Mouse (Mus musculus) spleen, adult 12 weeks (tissue): ENCODE results near the gene Atp6v0a1.

Source experiments
- DNase-seq: peaks from one replicate; pipeline ENCODE4 v3.0.0; 2022; ENCODE audit warnings: low spot score

Gene Atp6v0a1

DNA sequence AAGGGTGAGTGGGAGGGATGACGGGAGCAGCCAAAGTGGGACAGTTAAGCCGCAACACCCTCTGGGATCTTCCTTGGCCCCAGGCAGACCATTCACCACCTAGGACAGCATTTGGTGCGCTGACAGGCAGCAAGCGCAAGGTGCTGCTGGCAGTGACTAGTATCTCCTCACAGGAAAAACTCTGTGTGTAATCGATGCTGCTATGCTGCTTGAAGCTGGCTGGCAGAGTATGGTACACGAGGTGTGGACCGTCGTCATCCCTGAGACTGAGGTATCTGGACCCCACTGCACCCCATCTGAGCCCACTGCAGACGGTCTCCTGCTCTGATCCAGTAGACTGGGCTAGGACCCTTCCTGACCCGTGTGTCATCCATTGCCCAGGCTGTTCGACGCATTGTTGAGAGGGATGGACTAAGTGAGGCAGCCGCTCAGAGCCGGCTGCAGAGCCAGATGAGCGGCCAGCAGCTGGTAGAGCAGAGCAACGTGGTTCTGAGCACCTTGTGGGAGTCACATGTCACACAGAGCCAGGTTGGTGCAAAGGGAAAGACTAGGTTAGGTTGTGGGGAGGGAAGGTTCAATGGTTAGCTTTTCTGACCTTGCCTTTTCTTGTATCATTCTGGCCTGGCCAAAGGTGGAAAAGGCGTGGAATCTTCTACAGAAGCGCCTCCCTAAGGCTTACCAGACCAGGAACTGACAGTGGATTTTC is 76.5 kb downstream of the Atp6v0a1 start:
- DNase-seq = no peak

DNA sequence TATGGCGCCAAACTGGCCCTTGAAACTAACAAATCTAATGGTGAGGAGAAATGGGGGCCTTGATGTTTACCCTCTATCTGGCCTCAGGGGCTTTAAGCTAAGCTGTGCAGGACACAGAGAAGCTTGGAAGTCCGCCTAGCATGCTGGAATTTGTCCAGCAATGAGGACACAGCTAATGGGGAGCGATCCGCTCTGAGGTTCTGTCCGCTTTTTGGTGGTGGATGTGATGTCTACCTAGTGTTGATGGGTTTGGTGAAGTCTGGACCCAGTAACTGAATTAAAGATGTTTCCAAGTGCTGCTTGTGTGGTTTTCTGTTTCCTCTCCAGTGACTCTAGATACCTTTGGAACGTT is 77.0 kb downstream of the Atp6v0a1 start:
- no peak for DNase-seq

DNA sequence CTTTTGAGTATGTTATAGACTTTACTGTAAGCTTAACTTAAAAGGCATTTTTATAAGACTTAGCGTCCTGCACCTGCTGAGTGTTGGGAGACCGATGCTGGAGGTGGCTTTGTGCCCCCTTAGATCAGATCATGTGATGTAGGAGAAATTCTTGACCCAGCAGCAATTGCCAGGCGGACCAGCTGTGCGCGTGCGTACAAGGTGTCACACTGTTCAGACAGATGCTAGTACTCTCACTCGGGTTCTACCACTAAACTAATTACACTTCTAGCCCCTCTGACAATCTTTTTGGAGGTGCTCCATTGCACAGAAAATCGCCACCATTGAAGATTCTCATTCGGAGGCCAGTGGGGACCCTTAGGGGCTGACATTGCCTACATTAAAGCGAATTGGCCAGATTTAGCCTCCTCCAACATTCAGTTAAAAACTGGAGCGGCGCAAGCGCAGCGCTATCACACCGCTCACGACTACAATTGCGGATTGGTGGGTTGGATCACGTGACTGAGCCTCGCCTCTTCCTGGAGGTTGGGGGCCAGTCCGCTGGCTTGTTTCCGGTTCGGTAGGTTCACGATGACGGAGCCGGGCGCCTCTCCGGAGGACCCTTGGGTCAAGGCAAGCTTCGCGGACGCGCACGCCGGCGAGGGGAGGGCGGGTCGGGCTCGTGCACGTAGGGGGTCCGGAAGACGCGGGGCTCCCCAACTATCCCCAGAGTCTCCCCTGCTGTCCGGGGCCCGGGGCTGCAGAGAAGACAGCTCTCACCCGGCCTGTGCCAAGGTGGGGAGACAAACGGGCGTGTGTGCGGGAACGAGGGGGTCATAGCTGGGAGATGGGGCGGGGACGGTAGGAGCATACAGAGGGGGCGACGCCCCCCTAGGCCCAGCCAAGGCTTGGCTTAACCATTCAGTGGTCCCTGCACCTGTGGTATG is 77.8 kb downstream of the Atp6v0a1 start, which contains the start of gene Mlx:
TSS of gene Mlx (plus strand) at position 522 of the 926 bp plus-strand sequence.
- peak; percentile 80 for DNase-seq

DNA sequence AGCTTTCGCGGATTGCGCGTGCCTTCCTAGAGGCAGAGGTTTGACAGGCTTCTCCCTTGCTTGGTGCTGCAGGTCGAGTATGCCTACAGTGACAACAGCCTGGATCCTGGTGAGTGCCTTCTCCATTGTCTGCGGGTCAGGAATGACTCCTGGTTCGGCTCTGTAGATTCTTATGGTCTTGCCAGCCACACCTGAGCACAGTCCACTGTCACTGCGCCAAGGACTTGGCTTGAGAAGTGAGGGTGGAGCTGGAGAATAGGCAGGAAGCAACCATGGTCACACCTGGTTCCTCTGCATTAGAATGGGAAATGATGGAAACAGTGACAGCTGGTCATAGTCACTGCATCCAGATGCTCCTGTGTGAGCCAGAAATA is 78.4 kb downstream of the Atp6v0a1 start:
- no peak for DNase-seq

DNA sequence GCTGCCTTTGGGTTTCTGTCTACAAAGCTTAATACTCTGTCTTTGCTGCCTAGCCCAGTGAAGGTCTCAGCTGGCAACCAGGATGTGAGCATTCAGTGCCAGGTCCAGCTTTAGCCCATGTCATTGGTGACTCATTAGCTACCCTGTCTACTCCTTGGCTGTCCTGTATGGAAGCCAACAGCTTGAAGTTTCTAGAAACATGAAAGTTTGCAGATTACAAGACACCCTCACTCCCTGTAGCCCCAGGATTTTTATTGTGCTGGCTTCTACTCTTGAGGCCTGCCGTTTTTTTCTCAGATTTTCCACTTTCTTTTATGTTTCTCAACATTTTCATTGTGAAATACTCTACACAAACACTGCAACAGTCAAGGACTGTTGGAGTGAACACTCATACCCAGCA is 80.7 kb downstream of the Atp6v0a1 start:
- no peak for DNase-seq

DNA sequence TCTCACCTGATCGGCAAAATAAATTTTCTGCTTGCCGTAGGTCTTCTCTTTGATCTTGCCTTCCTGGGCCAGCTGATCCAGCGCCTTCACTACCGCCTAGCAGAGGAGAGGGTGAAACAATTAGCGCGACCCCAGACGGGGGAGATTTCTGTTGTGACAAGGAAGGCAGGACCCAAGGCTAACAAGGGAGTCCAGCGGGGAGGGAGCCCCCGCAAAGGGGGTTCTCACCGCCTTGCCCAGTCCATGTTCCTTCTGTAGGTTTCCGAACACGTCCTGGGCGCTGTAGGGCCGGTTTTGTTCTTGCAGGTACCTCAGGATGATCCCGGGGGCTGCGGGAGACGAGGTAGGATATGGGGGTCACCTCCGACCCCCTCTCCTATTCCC is 85.7 kb downstream of the Atp6v0a1 start:
- DNase-seq = no peak

DNA sequence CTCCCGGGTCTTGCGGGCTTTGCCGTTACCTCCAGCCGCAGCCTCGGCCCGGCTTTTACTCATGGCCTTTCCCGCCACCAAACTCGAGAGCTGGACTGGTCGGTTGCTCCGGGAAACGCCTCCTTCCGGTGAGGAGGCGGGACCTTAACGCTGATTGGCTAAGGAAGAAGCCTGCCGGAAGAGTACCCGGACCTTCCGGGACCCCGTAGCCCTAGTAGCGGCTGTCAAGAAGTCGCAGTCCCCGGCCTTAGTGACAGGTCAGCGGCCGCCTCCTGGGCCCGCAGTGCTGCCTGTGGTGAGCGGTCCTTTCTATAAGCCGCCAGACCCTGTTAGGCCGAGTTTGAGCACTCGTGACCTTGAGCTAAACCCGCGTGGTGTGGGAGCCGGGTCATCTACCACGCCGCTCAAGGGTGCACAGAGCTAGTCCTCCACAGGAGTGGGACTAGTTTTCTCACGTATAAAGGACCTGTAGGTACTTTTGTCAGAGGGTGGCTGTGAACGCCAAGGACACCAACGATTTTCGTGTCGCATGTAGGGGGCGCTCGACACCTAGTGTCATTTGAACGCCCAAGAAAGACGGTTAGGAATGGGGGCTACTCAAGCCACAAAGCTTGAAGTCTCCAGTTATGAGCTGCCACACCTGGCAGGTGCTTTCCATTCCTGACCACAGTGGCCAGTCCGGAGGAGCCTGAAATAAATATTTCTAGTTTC is 86.2 kb downstream of the Atp6v0a1 start, which contains the start of gene Psmc3ip:
TSS of gene Psmc3ip (minus strand) at position 123 of the 711 bp plus-strand sequence.
- DNase-seq = peak; percentile 89

DNA sequence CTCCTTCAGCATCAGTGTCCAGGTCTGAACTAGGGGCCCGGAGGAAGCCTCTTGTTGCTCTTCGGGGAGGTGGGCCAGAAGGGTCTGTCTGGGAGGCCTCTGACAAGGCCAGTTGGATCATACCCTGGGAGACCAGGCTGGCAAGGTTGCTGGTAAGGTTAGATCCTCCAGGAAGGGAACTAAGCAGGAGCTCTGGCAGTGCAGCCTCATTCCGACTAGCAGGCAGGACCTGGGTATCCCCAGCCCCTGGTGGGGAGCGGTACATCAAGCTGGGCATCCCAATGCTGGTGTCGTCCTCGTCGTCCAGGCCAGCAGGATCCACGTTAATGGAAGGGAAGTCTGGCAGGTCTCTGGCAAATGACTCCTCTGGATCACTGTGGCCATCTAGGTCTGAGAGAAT is 89.0 kb downstream of the Atp6v0a1 start:
- DNase-seq = no peak

DNA sequence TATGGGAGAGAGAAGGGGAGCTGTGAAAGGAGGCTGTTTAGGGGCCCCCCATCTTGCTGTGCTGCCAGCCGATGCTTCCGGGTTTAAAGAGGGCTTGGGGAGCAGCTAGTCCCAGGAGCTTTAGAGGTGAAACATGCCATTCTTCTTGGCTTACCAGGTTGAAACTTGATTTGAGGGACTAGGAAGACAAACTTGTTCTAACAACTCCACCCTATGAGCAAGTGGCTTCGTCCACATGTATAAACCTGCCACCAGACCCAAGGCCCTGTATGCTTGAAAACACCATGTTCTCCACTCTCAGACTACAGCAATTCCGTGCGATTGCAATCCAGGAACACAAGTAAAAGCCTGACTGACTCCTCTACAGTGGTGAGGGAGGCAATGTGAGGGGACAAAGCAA is 93.8 kb downstream of the Atp6v0a1 start:
- no peak for DNase-seq

DNA sequence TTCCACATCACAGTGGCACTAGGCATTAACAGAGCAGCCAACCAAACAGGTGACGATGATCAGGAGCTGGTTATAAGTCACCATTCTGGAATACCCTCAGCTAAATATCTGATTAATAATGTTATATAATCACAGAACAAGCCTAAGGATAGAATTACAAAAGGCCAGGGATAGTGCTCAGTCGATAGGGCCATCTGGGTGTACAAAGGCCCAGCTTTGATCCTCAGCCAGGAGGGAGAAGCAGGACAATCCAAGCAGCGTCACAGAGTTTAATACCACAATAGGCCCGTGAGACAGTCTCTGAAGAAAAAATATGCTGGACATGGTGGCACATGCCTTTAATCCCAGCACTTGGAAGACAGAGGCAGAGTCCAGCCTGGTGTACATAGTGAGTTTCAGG is 100.1 kb downstream of the Atp6v0a1 start:
- no peak for DNase-seq

DNA sequence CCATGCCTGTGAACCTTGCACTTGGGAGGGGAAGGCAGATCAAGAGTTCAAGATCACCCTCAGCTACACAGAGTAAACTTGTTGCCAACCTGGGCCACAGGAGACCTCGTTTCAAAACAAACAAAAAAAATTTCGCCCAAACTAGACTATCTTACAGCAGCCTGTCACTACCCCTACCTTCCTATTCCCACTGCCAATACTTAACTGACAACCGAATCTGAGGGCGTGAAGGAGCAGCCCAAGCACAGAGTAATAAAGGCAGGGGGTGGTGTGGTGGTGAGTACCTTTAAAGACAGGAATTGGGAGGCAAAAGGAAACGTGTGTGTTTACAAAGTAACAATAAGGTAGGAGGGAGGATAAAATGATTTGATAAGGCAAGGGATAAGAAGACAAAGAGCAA is 101.5 kb downstream of the Atp6v0a1 start:
- no peak for DNase-seq

DNA sequence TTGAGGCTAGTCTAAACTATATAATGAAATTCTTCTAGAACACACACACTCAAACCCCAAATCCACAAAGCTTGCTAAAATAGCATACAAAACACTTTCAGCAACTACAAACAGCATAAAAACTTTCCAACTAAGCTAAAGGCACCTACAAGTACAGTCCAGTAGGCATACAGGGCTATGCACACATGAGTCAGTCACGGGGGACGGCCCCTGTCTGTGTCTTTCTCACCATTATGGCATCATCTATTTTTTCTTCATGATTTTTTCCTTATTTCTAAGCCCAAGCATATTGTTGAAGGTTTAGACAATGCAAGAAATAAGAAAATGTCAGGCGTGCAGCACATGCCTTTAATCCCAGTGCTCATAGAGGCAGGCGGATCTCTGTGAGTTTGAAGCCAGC is 101.9 kb downstream of the Atp6v0a1 start:
- DNase-seq = no peak

DNA sequence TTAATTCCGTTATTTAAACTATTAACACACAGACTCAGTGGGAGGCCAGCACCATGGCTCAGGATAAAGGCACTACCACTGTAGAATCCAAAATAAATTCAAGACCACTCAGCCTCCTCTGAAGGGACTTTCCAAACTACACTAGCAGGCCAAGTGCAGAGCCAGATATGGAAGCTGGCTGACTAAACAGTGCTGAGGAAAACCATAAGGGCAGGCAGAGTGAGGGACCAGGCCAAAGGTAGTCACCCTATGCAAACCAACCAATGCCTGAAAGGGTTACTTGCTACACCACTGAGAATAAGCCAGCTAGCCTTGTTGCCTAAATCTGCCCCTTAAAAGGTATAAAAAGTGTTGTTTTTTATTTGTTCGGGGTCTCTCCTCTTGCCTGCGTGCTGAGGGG is 102.9 kb downstream of the Atp6v0a1 start:
- DNase-seq = no peak
